Mouse (Mus musculus) testis, adult 2 months (tissue): ENCODE results near the gene Nprl3.

ENCODE experiments used
- CTCF ChIP-seq: fragments of 200-500 bp; IDR thresholded peaks from 2 replicates; pipeline ENCODE4 v1.5.1; 2012; ENCODE audit warnings: low read depth, mild to moderate bottlenecking, inconsistent platforms, low read length, moderate library complexity; ENCODE audit not compliant: control insufficient read depth, insufficient read depth, insufficient replicate concordance
- POLR2A ChIP-seq: fragments of 200-500 bp; IDR thresholded peaks from 2 replicates; pipeline ENCODE4 v1.6.1; 2012; ENCODE audit warnings: low read depth, mild to moderate bottlenecking, inconsistent platforms, low read length, moderate library complexity; ENCODE audit not compliant: control insufficient read depth

DNA sequence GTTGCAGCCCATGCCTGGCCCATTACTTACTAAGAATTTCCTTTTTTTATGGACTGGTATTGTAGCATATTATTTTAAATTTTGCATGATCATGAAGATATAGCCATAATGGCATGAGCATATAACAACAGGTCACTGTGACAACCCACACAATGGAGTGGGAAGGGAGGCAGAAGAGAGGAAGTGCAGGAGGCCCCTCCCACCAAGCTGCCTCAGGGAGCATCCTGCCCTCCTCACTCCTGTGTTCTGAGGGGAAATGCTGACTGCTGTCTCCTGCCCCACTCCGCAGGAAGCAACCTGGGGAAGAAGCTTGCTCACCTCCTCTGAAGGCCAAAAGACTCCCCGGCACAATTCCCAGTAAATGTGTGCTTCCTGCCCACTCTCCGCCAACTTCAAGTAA, 42.4 kb upstream of the Nprl3 start:
- TF ChIP-seq CTCF, result no peak
- no peak for TF ChIP-seq POLR2A
